Mouse (Mus musculus) lung, postnatal 0 days (tissue): Measurements from ENCODE around the gene Il16.
A peak's percentile ranks its signal among the peaks of the same experiment; 100 is the strongest.

ENCODE experiments used
- CTCF ChIP-seq: IDR thresholded peaks from 2 replicates; pipeline ENCODE4 v1.5.1; 2016; ENCODE audit warnings: antibody characterized with exemption, mild to moderate bottlenecking
- EP300 ChIP-seq: IDR thresholded peaks from 2 replicates; pipeline ENCODE4 v1.6.1; 2016; ENCODE audit warnings: antibody characterized with exemption, mild to moderate bottlenecking, control low read depth

GRCm38 (mm10) chr7:83631828-83632681 is 113.5 kb downstream of the Il16 start, which contains the start of gene Stard5:
- TF ChIP-seq CTCF (no peak), EP300 (0 out of 2 replicates have a peak, but pooled peaks have one; percentile 8)
